Mouse (Mus musculus) heart, postnatal 0 days (tissue): Measurements from ENCODE around the gene Sufu. TPM values are rescaled to one million over a fixed set of nuclear protein-coding genes. Genes with fewer than 3 reads are reported as not detected.

Source experiments
- ATAC-seq: fragments of 200-750 bp; cut with Nextera tagmentation; 2 replicates; pipeline ENCODE4 v1.8.0; 2017; ENCODE audit warnings: low read depth, moderate number of reproducible peaks, moderate library complexity; ENCODE audit not compliant: insufficient read depth
- DNase-seq: peaks from one replicate; pipeline ENCODE4 v3.0.0-alpha.2; 2016; ENCODE audit warnings: low spot score
- H3K27ac ChIP-seq: fragments of 300-500 bp; sonication (generic); 2 replicates; pipeline ENCODE4 v1.5.1; 2014; ENCODE audit warnings: low read depth, mild to moderate bottlenecking
- H3K27me3 ChIP-seq: fragments of 300-500 bp; sonication (generic); 2 replicates; pipeline ENCODE4 v1.6.1; 2014; ENCODE audit warnings: low read length, mixed read lengths; ENCODE audit not compliant: control insufficient read depth, insufficient read depth
- H3K36me3 ChIP-seq: fragments of 300-500 bp; sonication (generic); replicated peaks from 2 replicates; pipeline ENCODE4 v1.6.1; 2014; ENCODE audit warnings: low read length, mixed read lengths; ENCODE audit not compliant: control insufficient read depth, insufficient read depth
- H3K4me1 ChIP-seq: fragments of 300-500 bp; sonication (generic); 2 replicates; pipeline ENCODE4 v1.6.1; 2014; ENCODE audit warnings: antibody characterized with exemption; ENCODE audit not compliant: control insufficient read depth, insufficient read depth
- H3K4me2 ChIP-seq: fragments of 300-500 bp; sonication (generic); 2 replicates; pipeline ENCODE4 v1.6.1; 2014; ENCODE audit warnings: low read depth, mild to moderate bottlenecking, low read length, moderate library complexity
- H3K4me3 ChIP-seq: fragments of 300-500 bp; sonication (generic); 2 replicates; pipeline ENCODE4 v1.5.1; 2014; ENCODE audit warnings: low read depth, low read length
- H3K9ac ChIP-seq: fragments of 300-500 bp; sonication (generic); replicated peaks from 2 replicates; pipeline ENCODE4 v1.6.1; 2014; ENCODE audit warnings: low read depth, low read length, mixed read lengths
- H3K9me3 ChIP-seq: fragments of 300-500 bp; sonication (generic); replicated peaks from 2 replicates; pipeline ENCODE4 v1.6.1; 2016; ENCODE audit warnings: low read length; ENCODE audit not compliant: control insufficient read depth
- CTCF ChIP-seq: IDR thresholded peaks from 2 replicates; pipeline ENCODE4 v1.5.1; 2016; ENCODE audit warnings: antibody characterized with exemption, control low read depth, low read depth
- EP300 ChIP-seq: IDR thresholded peaks from 2 replicates; pipeline ENCODE4 v1.6.1; 2016; ENCODE audit warnings: antibody characterized with exemption, low read depth
- WGBS: fragments of 180-500 bp; shearing (Covaris S2); extraction: QIAGEN DNeasy Blood & Tissue Kit; methylation state at CpG from one replicate; pipeline ENCODE4 v1.1.7; 2014; 5-methylcytosine and 5-hydroxymethylcytosine counted together
- polyA plus RNA-seq: library from polyadenylated mRNA; unstranded; fragments of >200 nt; fragmentation: Nextera tagmentation; extraction: Ambion mirVana; gene quantifications from 2 replicates; pipeline ENCODE4 v1.2.1, GENCODE M21; 2015
- total RNA-seq: library from RNA; depleted of rRNA; stranded (reverse); fragments of >200 nt; gene quantifications from 2 replicates; pipeline ENCODE4 v1.2.3, GENCODE M21; 2014; ENCODE audit warnings: low replicate concordance

The Sufu gene
- total and polyA plus RNA-seq, 2 experiments from 2014 or later, result 9.2 to 11.0 TPM

DNA sequence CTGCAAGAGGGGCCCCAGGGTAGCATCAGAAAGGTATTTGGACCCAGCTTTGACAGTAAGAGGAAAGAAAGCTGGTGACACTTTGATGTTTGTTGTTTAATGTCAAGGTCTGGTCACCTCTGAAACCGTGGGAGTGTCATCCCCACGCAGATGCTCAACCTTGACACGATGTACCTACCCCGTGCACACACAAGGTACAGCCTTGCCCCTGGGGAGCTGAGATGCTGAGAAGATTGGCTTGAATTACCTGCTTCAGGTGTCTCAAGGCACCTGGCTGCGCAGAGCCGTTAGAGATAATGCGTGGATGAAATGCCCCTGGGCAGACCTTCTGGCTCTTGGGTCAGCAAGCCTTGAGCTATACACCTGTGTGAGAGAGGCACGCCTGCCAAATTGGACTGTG lies 17.8 kb downstream of the Sufu start:
- Histone ChIP-seq H3K27me3 (no peaks in the 10 kb centered on the region), H3K27ac (no peak overlapping the region), H3K36me3 (no peaks in the 10 kb centered on the region; the same call in 1 of the 2 replicates), H3K4me2 (no peak overlapping the region), H3K9me3 (no peaks in the 10 kb centered on the region), H3K4me1 (peaks cover 19% of the 10 kb centered on the region), H3K4me3 (no peak overlapping the region), H3K9ac (no peak overlapping the region)
- TF ChIP-seq CTCF, result no peak
- no peak for TF ChIP-seq EP300
- DNase-seq, result no peak
- ATAC-seq, result no peak
- WGBS, result 91% methylated on average over 8 of the region's 8 CpGs

DNA sequence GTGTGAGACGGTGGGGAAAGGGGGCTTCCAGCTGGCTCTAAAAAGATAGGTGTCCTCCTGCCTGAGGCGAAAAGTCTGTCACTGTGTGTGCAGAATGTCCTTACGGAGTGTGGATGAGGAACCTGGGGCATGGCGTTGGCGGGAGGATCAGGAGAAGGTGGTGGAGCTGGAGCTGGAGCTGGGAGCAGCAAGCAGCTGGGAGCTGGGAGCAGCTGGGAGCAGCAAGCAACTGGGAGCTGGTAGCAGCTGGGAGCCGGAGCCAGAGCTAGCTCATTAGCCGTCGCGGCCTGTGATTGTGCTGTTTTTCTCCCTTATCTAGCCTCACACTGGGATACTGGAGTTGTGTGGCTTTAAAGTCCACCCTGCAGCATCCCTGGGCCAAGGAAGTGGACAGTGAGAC lies 19.6 kb downstream of the Sufu start:
- DNase-seq, result no peak
- Histone ChIP-seq H3K4me1 (peaks cover 11% of the 10 kb centered on the region), H3K9ac (no peak overlapping the region)

DNA sequence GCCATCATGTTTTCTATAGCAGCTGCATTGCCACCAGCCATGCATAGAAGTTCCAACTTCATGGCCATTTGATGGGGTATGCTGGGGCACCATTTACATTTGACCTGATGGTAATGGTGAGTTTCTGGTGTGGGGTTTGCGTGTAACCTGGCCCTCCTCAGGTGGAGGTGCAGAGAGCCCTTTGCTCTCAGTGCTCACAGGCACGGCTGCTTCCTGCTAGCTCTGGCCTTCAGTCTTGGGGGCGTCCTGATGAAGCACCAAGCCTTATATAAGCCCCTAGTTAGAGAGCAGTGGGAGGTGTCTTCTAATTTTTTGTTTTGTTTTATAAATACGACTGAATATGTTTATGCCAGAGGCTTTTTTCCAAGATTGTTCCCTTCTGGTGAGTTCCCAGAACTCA lies 21.4 kb downstream of the Sufu start:
- Histone ChIP-seq H3K4me1 (no peaks in the 10 kb centered on the region), H3K27ac (no peak overlapping the region), H3K27me3 (no peaks in the 10 kb centered on the region), H3K9ac (no peak overlapping the region), H3K4me2 (no peak overlapping the region), H3K36me3 (no peaks in the 10 kb centered on the region; the same call in 1 of the 2 replicates), H3K9me3 (no peaks in the 10 kb centered on the region), H3K4me3 (no peak overlapping the region)
- TF ChIP-seq EP300 (no peak), CTCF (no peak)
- 83% methylated on average over 4 of the region's 4 CpGs for WGBS
- ATAC-seq (no peak), DNase-seq (no peak)

More for the DNA sequence above, 19.6 kb downstream of the Sufu start:
- Histone ChIP-seq H3K4me3 (no peak overlapping the region), H3K36me3 (no peaks in the 10 kb centered on the region; the same call in 1 of the 2 replicates), H3K27me3 (no peaks in the 10 kb centered on the region), H3K4me2 (no peak overlapping the region), H3K27ac (no peak overlapping the region), H3K9me3 (no peaks in the 10 kb centered on the region)
- TF ChIP-seq EP300 (no peak), CTCF (no peak)
- no peak for ATAC-seq
- WGBS, result 73% methylated on average over 9 of the region's 9 CpGs

DNA sequence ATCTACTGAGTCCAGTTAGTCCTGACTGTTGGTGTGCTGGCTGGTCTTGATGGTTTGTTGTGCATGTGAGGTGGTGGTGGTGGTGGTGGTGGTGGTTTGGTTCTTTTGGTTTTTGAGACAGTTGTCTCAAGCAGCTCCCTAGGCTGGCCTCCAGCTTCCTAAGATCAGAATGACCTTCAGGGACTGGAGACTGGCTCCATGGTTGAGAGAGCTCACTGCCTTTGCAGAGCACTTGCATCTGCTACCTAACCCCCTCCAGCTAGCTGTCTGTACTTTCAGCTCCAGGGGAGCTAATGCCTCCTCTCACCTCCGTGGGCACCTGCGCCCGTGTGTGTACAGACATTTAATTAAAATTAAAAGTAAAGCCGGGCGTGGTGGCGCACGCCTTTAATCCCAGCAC lies 23.7 kb downstream of the Sufu start:
- ATAC-seq (no peak), DNase-seq (no peak)
- Histone ChIP-seq H3K9ac (no peak overlapping the region), H3K4me1 (no peaks in the 10 kb centered on the region), H3K4me2 (no peak overlapping the region), H3K27me3 (no peaks in the 10 kb centered on the region), H3K27ac (no peak overlapping the region), H3K9me3 (no peaks in the 10 kb centered on the region), H3K4me3 (no peak overlapping the region), H3K36me3 (no peaks in the 10 kb centered on the region)
- WGBS, result 90% methylated on average over 7 of the region's 7 CpGs
- no peak for TF ChIP-seq CTCF
- TF ChIP-seq EP300, result no peak

DNA sequence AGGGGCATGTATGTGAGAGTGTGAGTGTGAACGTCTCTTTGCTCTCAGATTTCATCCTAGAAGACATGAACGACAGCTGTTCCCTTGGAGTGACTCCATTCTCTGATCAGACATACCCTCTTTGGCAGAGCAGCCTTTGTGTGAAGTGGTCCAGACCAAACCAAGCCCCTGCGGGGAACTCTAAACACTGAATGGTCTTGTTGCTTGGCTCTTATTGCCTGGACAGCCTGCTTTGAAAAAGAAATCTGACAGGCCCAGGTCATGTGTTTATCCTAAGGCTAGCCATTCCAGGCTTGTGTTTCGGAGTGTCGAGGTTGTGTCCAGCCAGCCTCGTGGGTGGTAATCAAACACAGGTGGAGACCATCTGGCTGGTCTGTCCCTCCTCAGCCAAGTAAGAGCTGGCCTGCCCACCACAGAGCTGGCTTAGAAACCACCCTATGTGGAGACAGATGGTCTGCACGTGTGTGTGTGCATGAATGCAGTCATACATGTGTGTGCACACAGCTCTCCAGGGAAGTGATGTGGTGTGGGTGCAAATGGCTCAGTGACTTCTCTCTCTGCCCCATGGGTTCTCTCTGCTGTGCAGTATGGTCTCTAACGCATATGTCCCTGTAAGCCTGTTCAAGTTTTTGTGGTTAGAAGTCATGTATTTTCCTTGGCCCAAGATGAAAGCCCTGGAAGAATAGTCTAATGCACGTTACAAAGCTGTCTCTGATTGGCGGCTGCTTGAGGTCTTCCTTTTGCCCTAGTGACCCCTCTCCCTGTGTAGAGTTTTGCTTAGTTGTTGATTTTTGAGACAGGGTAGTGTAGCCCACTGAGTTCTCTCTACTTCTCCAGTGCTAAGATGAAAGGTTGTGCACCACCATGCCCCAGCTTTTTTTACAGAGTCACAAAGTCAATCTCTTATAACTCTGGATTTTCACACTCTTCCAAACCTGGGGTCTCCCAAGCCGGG lies 26.0 kb downstream of the Sufu start:
- DNase-seq, result no peak

More for the DNA sequence above, 26.0 kb downstream of the Sufu start:
- Histone ChIP-seq H3K4me1 (no peaks in the 10 kb centered on the region), H3K9me3 (no peaks in the 10 kb centered on the region), H3K4me2 (no peak overlapping the region), H3K9ac (no peak overlapping the region), H3K27me3 (no peaks in the 10 kb centered on the region), H3K27ac (no peak overlapping the region), H3K4me3 (no peak overlapping the region), H3K36me3 (no peaks in the 10 kb centered on the region)
- no peak for ATAC-seq
- 61% methylated on average over 11 of the region's 11 CpGs for WGBS
- no peak for TF ChIP-seq EP300
- no peak for TF ChIP-seq CTCF
